Mouse (Mus musculus): ENCODE data around the gene Dennd4c.

DNA sequence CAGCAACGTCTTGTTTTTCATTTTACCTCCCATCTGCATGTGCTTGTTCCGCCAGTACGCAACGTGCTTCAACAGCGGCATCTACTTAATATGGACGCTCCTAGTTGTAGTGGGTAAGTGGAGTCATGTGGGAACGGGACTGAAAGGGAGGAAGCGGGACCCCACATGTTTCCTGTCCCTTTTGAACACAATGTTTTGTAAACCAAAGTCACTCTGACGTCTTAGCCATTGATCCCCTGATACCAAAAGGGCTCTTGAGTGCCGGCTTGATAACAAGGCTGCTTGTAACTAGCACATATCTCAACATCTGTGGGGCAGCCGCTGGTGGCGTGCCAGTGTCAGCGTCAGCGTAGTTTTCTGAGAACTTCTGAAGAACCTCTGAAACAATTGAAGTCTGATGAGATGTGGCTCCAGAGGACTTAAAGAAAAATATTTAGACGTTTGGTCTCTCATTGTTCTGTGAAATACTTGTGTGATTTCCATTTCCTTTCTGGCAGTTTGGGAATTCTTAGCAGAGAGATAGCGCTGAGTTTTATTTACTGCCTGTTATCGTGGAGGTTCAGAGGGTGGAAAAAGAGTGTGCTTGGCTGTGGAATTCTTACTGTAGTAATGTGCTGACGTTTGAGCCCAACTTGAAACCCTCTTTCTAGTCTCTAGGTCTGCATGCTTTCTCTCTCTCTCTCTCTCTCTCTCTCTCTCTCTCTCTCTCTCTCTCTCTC lies 138.0 kb downstream of the Dennd4c start:
- TF ChIP-seq POLR2A (IDR thresholded peaks at IDR 0.05; ENCODE audit: control insufficient read depth, low read depth, low read length) (no peak), CTCF (IDR thresholded peaks at IDR 0.05; ENCODE audit: control insufficient read depth, insufficient read depth, insufficient replicate concordance, low read depth, low read length) (no peak)

Measured in testis, adult 2 months (tissue).